Mouse (Mus musculus): ENCODE data around the gene Spata21.

The Spata21 gene

DNA sequence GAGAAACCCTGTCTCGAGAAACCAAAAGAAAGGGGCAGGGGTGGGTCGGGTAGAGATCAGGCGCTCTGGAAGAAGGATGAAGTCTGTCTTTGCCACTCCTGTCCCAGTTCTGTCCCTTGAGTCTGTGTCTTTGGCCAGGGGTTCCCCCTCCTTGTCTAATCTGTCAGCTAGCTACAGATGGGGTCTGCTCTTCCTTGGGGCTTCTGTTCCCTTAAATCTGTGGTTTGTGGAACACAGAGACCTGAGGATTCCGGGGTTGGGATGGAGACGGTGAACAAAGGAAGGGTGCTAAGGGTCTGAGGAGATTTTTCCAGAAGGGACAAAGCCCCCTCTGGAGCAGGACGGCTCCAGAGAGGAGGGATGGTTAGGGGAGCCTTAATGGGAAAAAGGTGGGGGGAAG is at the start of gene Spata21:
TSS of gene Spata21 (plus strand) at position 301 of the 400 bp plus-strand sequence.
- in situ Hi-C loops (cut with MboI): no loop called here

GRCm38 (mm10) chr4:141041117-141041516 is 47.0 kb upstream of the Spata21 start:
- in situ Hi-C loops (cut with MboI): no loop called here

DNA sequence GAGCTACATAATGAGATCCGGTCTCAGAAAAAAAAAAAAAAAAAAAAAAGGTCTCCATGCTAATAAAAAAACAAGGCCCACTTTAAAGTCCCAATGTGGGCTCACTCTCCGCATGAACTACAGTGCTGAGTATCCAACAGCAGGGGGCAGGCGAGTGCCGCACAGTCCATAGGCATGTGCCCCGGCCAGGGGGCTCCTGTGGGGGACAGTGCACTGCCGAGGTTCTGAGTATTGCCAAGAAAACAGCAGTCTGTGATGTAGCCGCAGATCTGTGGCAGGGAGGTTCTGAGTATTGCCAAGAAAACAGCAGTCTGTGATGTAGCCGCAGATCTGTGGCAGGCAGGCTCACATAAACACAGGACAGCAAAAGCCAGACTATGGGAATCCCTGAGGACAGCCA is 43.3 kb upstream of the Spata21 start:
- in situ Hi-C loops (cut with MboI): no loop called here

DNA sequence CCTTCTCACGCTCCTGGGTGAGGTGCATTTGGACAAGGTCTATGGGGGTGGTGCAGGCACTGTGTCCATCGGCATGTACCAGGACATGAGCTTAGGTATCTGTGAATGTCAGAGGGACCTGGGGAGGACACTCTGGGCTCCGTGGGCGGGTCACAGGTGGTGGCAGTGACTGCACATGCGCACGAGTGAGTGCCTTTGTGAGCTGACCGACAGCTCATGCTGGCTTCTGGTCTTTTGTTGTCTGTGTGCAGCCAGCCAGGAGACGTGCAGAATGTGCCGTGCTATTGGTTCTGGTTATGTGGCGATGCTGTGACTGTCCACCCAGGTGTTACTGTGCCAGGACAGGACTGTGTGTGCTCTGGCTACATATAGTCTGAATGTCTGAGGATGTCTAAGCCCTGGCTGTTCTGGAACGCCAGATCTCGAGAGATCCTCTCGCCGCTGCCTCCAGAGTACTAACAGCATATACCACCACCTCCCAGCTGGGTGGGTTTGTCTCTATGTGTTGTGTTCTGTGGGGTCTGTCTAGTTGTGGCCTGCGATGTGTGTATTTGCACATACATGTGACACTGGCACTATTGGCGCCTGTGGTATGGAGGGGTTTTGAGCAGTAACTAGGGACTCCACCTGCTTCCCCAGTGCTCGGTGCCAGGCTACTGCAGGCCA is 39.2 kb upstream of the Spata21 start:
- in situ Hi-C loops (cut with MboI): no loop called here

DNA sequence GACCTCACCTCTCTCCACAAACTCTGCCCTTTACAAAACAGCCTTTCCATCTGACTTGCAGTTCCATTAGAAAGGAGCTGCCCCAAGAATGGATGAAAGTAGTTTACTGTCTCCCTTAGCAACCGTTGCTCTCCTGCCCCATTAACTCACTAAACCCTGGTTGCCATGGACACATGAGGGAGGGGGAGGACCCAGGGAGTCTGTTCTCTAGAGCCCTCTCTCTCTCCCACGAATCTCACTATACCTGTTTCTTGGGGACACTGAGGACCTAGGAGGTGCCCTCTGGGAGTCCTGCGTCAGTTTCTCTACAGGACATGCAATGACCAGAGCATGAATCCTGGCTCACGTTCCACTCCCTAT is 38.7 kb upstream of the Spata21 start:
- in situ Hi-C loops (cut with MboI): no loop called here

GRCm38 (mm10) chr4:141052442-141052841 is 35.7 kb upstream of the Spata21 start:
- in situ Hi-C loops (cut with MboI): no loop called here

GRCm38 (mm10) chr4:141053138-141053537 is 35.0 kb upstream of the Spata21 start:
- in situ Hi-C loops (cut with MboI): no loop called here

DNA sequence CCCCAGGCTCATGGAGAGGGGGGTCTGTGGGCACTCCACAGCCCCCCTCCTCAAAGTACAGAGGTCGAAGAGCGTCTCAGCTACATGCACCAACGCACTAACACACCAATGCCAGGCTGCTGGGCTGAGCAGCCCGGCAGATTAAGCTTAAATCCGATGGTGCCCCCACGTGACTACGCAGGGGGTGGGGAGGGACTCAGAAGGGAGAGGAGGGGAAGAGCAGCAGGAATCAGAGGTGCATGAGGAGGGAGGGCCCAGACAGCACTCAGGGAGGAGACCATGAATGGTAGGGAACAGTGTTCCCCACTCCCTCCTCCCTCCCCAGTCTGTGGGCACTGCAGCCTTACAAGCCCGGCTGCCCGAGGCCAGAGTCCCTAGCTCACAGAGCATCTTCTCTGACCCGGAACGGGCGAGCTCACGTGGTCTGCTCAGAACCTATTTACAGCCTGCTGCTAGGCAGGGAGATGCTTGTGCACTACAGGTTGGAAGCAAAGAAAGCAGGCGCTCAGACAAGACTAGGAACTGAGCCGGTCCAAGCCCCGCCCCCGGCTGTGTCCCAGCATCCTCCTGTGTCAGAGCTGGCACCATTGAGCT is 34.5 kb upstream of the Spata21 start:
- in situ Hi-C loops (cut with MboI): no loop called here

DNA sequence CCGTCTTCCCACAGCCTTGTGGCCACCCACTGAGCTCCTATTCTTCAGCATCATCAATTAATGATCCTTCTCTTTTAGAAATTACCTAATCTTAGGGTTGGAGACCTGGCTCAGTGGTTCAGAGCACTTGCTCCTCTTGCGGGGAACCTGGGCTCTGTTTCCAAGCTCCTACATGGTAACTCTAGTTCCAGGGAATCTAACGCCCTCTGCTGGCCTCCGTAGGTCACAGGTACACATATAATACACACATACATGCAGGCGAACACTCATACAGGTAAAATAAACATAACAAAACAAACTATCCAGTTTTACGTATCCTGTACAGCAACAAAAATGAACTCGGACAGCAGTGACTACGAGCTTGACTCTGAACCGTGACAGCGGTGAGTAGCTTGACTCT is 31.2 kb upstream of the Spata21 start:
- in situ Hi-C loops (cut with MboI): no loop called here

- in situ Hi-C loops (cut with MboI): no loop called here
Measured at GRCm38 (mm10) chr4:141058835-141059234, 29.3 kb upstream of the Spata21 start.

DNA sequence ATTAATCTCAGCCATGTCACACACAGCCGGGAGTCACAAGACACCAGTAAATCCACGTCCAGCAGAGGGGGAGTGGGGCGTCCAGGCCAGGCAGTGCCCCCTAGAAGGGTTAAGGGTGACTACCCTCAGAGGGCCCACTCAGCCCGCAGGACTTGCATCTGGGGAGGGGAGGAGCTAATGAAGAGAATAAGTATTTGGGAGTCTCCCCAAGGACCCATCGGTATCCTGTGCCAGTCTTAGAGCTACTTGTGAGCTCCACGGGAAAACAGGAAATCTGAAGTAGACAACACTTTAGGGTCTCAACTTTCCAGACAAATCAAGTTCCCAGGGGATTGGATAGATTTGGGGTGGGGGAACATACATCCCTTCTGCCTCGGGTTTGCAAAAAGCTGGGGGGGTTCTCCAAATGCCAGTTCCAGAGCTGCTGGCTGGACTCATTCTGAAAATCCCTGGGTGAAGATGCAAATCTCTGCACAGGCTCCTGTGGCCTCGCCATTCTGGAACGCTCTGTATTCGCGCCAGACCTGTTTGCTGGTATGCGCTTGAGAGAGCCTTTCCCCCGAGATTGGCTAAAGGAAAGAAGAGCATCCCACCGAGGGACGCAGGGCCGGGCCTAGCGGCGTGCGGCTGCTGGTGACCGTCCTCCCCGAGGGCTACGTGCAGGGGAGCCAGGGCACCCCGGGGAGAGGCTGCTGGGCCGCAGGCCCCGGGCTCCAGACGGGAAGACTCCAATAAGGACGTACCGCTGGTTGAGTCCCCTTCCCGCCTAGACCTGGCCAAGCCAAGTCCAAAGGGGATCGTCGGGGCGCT is 28.3 kb upstream of the Spata21 start:
- in situ Hi-C loops (cut with MboI): no loop called here

GRCm38 (mm10) chr4:141060426-141061301 is 27.5 kb upstream of the Spata21 start, which contains the start of gene Crocc:
TSS of gene Crocc (minus strand) at chr4:141060550.
- in situ Hi-C loops (cut with MboI): no loop called here

DNA sequence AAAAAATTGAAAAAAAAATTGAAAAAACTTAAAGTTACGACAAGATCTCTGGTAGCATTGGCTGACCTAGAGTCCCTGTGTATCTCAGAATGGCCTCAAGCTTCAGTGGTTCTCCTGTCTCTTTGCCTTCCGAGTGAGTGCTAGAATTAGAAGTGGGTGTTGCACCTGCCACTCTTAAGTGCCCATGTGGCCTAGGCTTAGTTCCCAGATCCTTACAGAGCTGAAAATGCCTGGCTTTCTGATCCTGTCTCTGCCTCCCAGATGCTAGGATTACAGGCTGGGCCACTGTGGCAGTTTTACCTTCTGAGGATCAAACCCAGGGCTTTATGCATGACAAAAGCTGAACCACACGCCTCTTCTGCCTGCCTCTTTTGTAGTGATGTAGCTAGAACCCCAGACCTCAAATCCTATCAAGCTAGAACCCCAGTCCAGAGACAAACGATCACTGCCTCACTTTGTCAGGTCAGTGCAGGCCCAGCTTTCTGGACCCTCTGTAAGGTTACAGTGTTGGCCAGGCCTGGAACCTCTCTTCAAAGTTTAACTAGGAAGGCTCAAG is 24.0 kb upstream of the Spata21 start:
- in situ Hi-C loops (cut with MboI): no loop called here

- in situ Hi-C loops (cut with MboI): no loop called here
Measured at GRCm38 (mm10) chr4:141065123-141065522, 23.0 kb upstream of the Spata21 start.

GRCm38 (mm10) chr4:141066709-141067515 is 21.2 kb upstream of the Spata21 start:
- in situ Hi-C loops (cut with MboI): no loop called here

DNA sequence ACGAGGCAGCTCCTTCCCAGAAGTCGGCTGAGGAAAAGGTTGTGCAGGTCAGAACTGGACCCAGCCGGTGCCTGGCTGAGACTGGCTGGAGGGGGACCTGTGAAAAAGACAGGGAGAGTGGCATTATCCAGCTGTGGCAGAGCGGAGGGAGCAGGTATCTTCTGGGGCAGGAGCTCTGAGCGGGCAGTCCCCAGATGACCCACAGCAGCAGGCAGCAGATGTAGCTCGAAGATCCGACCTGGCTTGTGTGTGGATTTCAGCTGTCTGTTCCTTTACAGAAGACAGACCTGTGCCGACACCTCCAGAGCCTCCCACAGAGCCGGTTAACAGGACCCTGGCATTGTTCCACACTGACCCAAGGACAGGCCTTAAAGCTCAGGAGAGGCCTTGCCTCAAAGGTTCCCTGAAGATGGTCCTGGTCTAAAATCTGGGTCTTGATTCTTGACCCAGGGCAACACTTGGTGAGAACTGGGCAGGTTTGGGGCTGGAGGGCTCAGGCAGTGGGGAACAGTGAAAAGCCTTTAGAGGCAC is 20.6 kb upstream of the Spata21 start:
- in situ Hi-C loops (cut with MboI): no loop called here

DNA sequence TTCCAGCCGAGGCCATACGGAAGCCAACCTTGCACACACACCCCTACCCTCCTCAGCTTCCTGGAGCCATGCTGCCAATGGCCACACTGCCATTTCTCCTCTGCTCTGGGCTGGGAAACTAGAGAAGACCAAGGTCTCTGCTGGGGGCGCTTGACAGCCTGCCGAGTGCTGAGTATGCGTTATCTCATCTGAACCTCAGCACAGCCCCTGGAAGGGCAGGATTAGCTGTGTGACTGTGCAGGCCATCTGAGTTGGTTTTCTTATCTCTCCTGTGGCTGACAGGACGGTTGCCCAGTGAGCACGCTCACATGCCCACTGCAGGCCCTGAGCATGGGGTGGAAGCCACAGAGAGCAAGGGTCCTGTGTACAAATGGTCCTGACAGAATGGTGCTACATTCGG is 19.5 kb upstream of the Spata21 start:
- in situ Hi-C loops (cut with MboI): no loop called here

GRCm38 (mm10) chr4:141069731-141070130 is 18.4 kb upstream of the Spata21 start:
- in situ Hi-C loops (cut with MboI): no loop called here

DNA sequence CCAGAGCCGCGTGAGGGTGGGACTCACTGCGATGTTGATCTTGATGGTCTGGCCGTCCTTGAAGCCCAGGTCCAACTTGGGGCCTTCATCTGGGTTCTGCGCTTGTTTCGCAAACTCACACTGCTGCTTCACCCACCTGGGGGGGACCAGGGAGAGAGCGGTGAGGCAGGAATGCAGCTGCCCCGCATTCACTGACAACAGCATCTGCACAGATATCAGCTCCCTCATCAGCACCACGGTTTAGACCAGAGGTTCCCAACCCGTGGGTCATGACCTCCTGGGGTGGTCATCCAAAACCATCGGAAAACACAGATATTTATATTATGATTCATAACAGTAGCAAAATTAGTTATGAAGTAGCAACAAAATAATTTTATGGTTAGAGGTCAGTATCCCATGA is 15.6 kb upstream of the Spata21 start:
- in situ Hi-C loops (cut with MboI): no loop called here

DNA sequence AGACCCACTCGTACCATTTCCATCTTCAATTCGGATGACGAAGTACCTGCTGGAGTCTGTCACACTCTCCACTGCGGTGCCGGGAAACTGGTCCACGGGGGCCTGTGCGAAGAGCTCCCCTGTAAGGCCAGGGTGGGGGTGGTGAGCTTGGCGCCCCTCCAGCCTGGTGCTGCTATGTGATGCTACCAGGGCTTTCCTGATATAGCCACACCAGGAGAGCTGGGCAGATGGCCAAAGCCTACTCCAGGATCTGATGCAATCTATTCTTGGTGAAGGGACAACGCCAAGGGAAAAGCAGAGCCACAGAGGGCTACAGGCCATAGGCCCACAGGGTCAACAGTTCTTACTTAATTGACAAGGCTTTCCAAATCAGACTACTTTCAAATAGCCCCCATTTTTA is 14.5 kb upstream of the Spata21 start:
- in situ Hi-C loops (cut with MboI): no loop called here

DNA sequence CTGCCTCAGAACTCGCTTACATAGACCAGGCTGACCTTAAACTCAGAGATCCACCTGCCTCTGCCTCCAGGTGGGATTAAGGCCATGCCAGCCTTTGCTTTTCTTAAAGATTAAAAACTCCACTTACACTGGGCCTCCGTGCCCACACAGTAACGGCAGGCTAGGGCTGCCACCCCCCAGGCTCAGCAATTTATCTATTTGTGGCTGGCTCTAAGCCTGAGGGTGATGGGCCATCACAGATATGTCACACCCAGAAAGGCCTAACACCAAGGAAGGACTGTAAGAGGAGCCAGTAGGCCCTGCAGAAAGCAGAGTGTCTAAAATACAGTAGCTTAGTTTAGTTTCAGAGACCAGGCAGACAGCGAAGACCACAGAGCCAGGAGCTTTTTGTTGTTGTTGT is 14.0 kb upstream of the Spata21 start:
- in situ Hi-C loops (cut with MboI): no loop called here
